Mouse (Mus musculus) thymus, adult 2 months (tissue): ENCODE results near the gene Phf24.

Source experiments
- CTCF ChIP-seq: fragments of 200-500 bp; IDR thresholded peaks from 2 replicates; pipeline ENCODE4 v1.5.1; 2012; ENCODE audit warnings: mild to moderate bottlenecking, control low read depth, low read length, moderate library complexity, borderline replicate concordance; ENCODE audit not compliant: control insufficient read depth, poor library complexity, insufficient read depth; ENCODE audit errors: extremely low read depth
- POLR2A ChIP-seq: fragments of 200-500 bp; IDR thresholded peaks from 2 replicates; pipeline ENCODE4 v1.6.1; 2012; ENCODE audit warnings: mild to moderate bottlenecking, low read length, control low read depth, moderate library complexity; ENCODE audit not compliant: control insufficient read depth, poor library complexity, insufficient read depth; ENCODE audit errors: extremely low read depth

GRCm38 (mm10) chr4:42957979-42958378, 41.5 kb downstream of the Phf24 start:
- TF ChIP-seq POLR2A, result no peak
- TF ChIP-seq CTCF, result no peak
